Mouse (Mus musculus) thymus, postnatal 4 days (tissue): ENCODE results near the gene Rpl12.
A peak's percentile ranks its signal among the peaks of the same experiment; 100 is the strongest.

ENCODE experiments used
- DNase-seq: peaks from one replicate; pipeline ENCODE4 v3.0.0; 2021

Rpl12 gene

GRCm38 (mm10) chr2:32961192-32961995 is at the start of gene Rpl12, which contains the start of gene Lrsam1:
TSS of gene Rpl12 (plus strand) at chr2:32961559.
TSS of gene Lrsam1 (minus strand) at chr2:32961614.
- DNase-seq, result peak; percentile 98

GRCm38 (mm10) chr2:32911639-32912182 is 49.6 kb upstream of the Rpl12 start:
- no peak for DNase-seq

- peak; percentile 91 for DNase-seq
Measured at GRCm38 (mm10) chr2:32912210-32912804, 49.1 kb upstream of the Rpl12 start.

GRCm38 (mm10) chr2:32914362-32914761 is 47.0 kb upstream of the Rpl12 start:
- DNase-seq, result no peak

- DNase-seq, result no peak
Measured at GRCm38 (mm10) chr2:32914896-32915295, 46.5 kb upstream of the Rpl12 start.

GRCm38 (mm10) chr2:32917526-32917925 is 43.8 kb upstream of the Rpl12 start:
- DNase-seq, result peak; percentile 34

GRCm38 (mm10) chr2:32918391-32918790 is 43.0 kb upstream of the Rpl12 start:
- DNase-seq, result no peak

GRCm38 (mm10) chr2:32921235-32921634 is 40.1 kb upstream of the Rpl12 start:
- DNase-seq, result peak; percentile 16

GRCm38 (mm10) chr2:32921801-32922380 is 39.5 kb upstream of the Rpl12 start:
- DNase-seq, result peak; percentile 7

GRCm38 (mm10) chr2:32922564-32922963 is 38.8 kb upstream of the Rpl12 start:
- DNase-seq, result peak; percentile 6

- DNase-seq, result peak; percentile 14
Measured at GRCm38 (mm10) chr2:32923551-32924250, 37.7 kb upstream of the Rpl12 start.

GRCm38 (mm10) chr2:32924306-32924844 is 37.0 kb upstream of the Rpl12 start:
- peak; percentile 27 for DNase-seq

GRCm38 (mm10) chr2:32926330-32927075 is 34.9 kb upstream of the Rpl12 start:
- DNase-seq, result peak; percentile 59

- no peak for DNase-seq
Measured at GRCm38 (mm10) chr2:32927624-32928234, 33.6 kb upstream of the Rpl12 start.

- DNase-seq, result peak; percentile 87
Measured at GRCm38 (mm10) chr2:32928235-32928946, 33.0 kb upstream of the Rpl12 start.

- DNase-seq, result no peak
Measured at GRCm38 (mm10) chr2:32928947-32929829, 32.2 kb upstream of the Rpl12 start.

GRCm38 (mm10) chr2:32931730-32932129 is 29.6 kb upstream of the Rpl12 start:
- peak; percentile 90 for DNase-seq

GRCm38 (mm10) chr2:32938741-32939140 is 22.6 kb upstream of the Rpl12 start:
- DNase-seq, result no peak

- DNase-seq, result peak; percentile 72
Measured at GRCm38 (mm10) chr2:32939418-32939817, 21.9 kb upstream of the Rpl12 start.

GRCm38 (mm10) chr2:32940483-32940882 is 20.9 kb upstream of the Rpl12 start:
- DNase-seq, result no peak
